27 mouse cellular contexts compared by ENCODE assay signal in the genomic region with DNA sequence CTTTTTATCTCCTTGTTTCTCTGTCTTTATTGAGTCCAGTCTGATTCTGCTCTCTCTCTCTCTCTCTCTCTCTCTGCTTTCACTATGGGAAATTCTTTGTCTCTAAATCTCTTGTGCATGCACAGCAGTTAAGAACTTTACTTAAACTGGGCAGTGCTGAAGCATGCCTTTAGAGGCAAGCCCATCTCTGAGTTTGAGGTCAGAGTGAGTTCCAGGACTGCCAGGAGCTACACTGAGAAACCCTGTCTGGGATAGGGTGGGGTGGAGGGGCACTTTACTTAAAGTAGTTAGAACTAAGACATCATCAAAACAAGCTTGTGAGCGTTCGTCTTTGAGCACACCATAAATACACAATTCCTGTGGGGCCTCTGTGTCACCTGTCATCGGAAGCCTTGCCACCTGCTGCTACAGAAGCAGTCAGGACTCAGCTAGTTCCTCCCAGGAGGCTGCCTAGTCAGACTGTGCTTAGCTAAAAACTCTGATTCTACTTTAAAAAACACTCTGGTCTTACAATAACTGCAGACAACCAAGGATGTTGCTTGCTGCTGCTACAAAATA. TPM values are rescaled to one million over a fixed set of nuclear protein-coding genes. Genes with fewer than 3 reads are reported as not detected.
DNase-seq lines count a peak whose midpoint lies in the region; ATAC-seq and TF ChIP-seq lines count a peak whose summit lies in the region.
"Had no signal": no experiment of that assay in that cellular context is flagged by ENCODE, and none has a peak within 500 bp of the region (broad histone marks: within the 10 kb centered on the region; RNA-seq: fewer than 3 reads in every experiment).

No protein-coding gene starts in this region.

- 11% methylated on average over 3 of the region's 3 CpGs for WGBS in heart, embryonic 16.5 days
- 25% methylated on average over 3 of the region's 3 CpGs for WGBS in heart, adult 2 months
- 11% methylated on average over 3 of the region's 3 CpGs for WGBS in forebrain, embryonic 10.5 days

- peak overlapping the region; percentile 30; the same call in 1 of the 2 replicates for H3K27ac ChIP-seq in heart, embryonic 16.5 days (ENCODE audit: low read length)
- no peak overlapping the region for H3K27ac ChIP-seq in heart, adult 2 months
- no peak overlapping the region for H3K27ac ChIP-seq in forebrain, embryonic 10.5 days
- H3K27ac ChIP-seq: embryonic facial prominence, embryonic 15.5 days; forebrain, embryonic 13.5 days; gastrocnemius, adult 2 months; heart, embryonic 13.5 days; layer of hippocampus, adult 2 months; liver, embryonic 12.5 days; midbrain, embryonic 12.5 days; neural tube, embryonic 13.5 days had no signal

- no peaks in the 10 kb centered on the region for H3K27me3 ChIP-seq in heart, embryonic 16.5 days (ENCODE audit: control insufficient read depth, insufficient read depth, low read length)
- H3K27me3 ChIP-seq in heart, adult 2 months (ENCODE audit: control insufficient read depth, insufficient read depth, low read length): no peaks in the 10 kb centered on the region
- H3K27me3 ChIP-seq in splenic B cell, adult 2 months (ENCODE audit: control insufficient read depth, insufficient read depth, low read length, poor library complexity, severe bottlenecking): no peaks in the 10 kb centered on the region
- peaks cover 34% of the 10 kb centered on the region for H3K27me3 ChIP-seq in forebrain, embryonic 10.5 days (ENCODE audit: poor library complexity, severe bottlenecking)
- H3K27me3 ChIP-seq: embryonic facial prominence, embryonic 15.5 days; forebrain, embryonic 13.5 days; heart, embryonic 13.5 days; liver, embryonic 12.5 days; midbrain, embryonic 12.5 days; neural tube, embryonic 13.5 days had no signal

- peak; percentile 41 for ATAC-seq in heart, embryonic 16.5 days (replicated peaks; ENCODE audit: extremely low read depth, insufficient read depth, low FRiP score)
- ATAC-seq: forebrain, embryonic 13.5 days; hindbrain, embryonic 16.5 days; liver, embryonic 12.5 days; liver, postnatal 0 days had no signal

- no peak for DNase-seq in heart, adult 2 months
- DNase-seq in splenic B cell, adult 2 months (ENCODE audit: low read depth, low spot score): peak; percentile 11
- peak; percentile 68 for DNase-seq in thymus, postnatal 14 days
- DNase-seq in left cerebral cortex, adult 11 months (ENCODE audit: low spot score): no peak
- DNase-seq in forebrain, embryonic 10.5 days (ENCODE audit: extremely low spot score, low spot score): no peak
- no peak for DNase-seq in spleen, postnatal 14 days (ENCODE audit: low spot score in 2 of 2)
- DNase-seq: adrenal gland, postnatal 10 days; cerebellum, adult 11-12 months; cerebellum, adult 9-11 months; gastrocnemius, adult 2 months; gastrocnemius, postnatal 36 days; heart, adult 18-20 months; kidney, adult 2 months; kidney, postnatal 36 days; left cerebral cortex, postnatal 4 days; liver, postnatal 0 days; lung, postnatal 36 days; right cerebral cortex, postnatal 4 days had no signal

- TF ChIP-seq CTCF in heart, adult 2 months (IDR thresholded peaks at IDR 0.05): no peak

- no peaks in the 10 kb centered on the region for H3K9me3 ChIP-seq in heart, embryonic 16.5 days (replicated peaks; ENCODE audit: control insufficient read depth, low read length)
- no peaks in the 10 kb centered on the region for H3K9me3 ChIP-seq in forebrain, embryonic 10.5 days
- H3K9me3 ChIP-seq: embryonic facial prominence, embryonic 15.5 days; forebrain, embryonic 13.5 days; heart, embryonic 13.5 days; liver, embryonic 12.5 days; midbrain, embryonic 12.5 days; neural tube, embryonic 13.5 days had no signal

- H3K36me3 ChIP-seq in heart, embryonic 16.5 days (ENCODE audit: control insufficient read depth, insufficient read depth): no peaks in the 10 kb centered on the region
- no peaks in the 10 kb centered on the region for H3K36me3 ChIP-seq in heart, adult 2 months (ENCODE audit: control insufficient read depth, insufficient read depth, low read length)
- H3K36me3 ChIP-seq in splenic B cell, adult 2 months (ENCODE audit: control insufficient read depth, insufficient read depth, low read length, poor library complexity, severe bottlenecking): no peaks in the 10 kb centered on the region
- no peaks in the 10 kb centered on the region for H3K36me3 ChIP-seq in forebrain, embryonic 10.5 days (replicated peaks)
- H3K36me3 ChIP-seq: embryonic facial prominence, embryonic 15.5 days; heart, embryonic 13.5 days; liver, embryonic 12.5 days; midbrain, embryonic 12.5 days; neural tube, embryonic 13.5 days had no signal

- H3K79me2 ChIP-seq in heart, adult 2 months (replicated peaks; ENCODE audit: control insufficient read depth, insufficient read depth, low read length): no peaks in the 10 kb centered on the region

- H3K4me3 ChIP-seq in heart, embryonic 16.5 days (ENCODE audit: low read length): no peak overlapping the region
- no peak overlapping the region for H3K4me3 ChIP-seq in heart, adult 2 months
- no peak overlapping the region for H3K4me3 ChIP-seq in forebrain, embryonic 10.5 days
- H3K4me3 ChIP-seq: embryonic facial prominence, embryonic 15.5 days; forebrain, embryonic 13.5 days; gastrocnemius, adult 2 months; heart, embryonic 13.5 days; layer of hippocampus, adult 2 months; liver, embryonic 12.5 days; midbrain, embryonic 12.5 days; neural tube, embryonic 13.5 days had no signal

- H3K9ac ChIP-seq in heart, embryonic 16.5 days (ENCODE audit: low read length): no peak overlapping the region
- no peak overlapping the region for H3K9ac ChIP-seq in heart, adult 2 months (ENCODE audit: low read depth, low read length)
- H3K9ac ChIP-seq: embryonic facial prominence, embryonic 15.5 days; forebrain, embryonic 13.5 days; heart, embryonic 13.5 days; liver, embryonic 12.5 days; liver, postnatal 0 days; midbrain, embryonic 12.5 days; neural tube, embryonic 13.5 days had no signal

- intact Hi-C loops in heart, adult 2 months (cut with DNase I): no loop called here

- TF ChIP-seq POLR2A in heart, adult 2 months (IDR thresholded peaks at IDR 0.05; ENCODE audit: insufficient read depth, low read depth, low read length): no peak

- no peak overlapping the region for H3K4me2 ChIP-seq in heart, embryonic 16.5 days (ENCODE audit: low read depth, low read length)
- H3K4me2 ChIP-seq: embryonic facial prominence, embryonic 15.5 days; forebrain, embryonic 13.5 days; heart, embryonic 13.5 days; liver, embryonic 12.5 days; midbrain, embryonic 12.5 days; neural tube, embryonic 13.5 days had no signal

- H3K4me1 ChIP-seq in heart, embryonic 16.5 days (ENCODE audit: control insufficient read depth, insufficient read depth, low read length): no peaks in the 10 kb centered on the region
- H3K4me1 ChIP-seq in heart, adult 2 months (ENCODE audit: control insufficient read depth, insufficient read depth, low read length): no peaks in the 10 kb centered on the region
- peaks cover 9% of the 10 kb centered on the region; the same call in 1 of the 2 replicates for H3K4me1 ChIP-seq in forebrain, embryonic 10.5 days
- H3K4me1 ChIP-seq: embryonic facial prominence, embryonic 15.5 days; forebrain, embryonic 13.5 days; heart, embryonic 13.5 days; liver, embryonic 12.5 days; neural tube, embryonic 13.5 days had no signal

- no peak for TF ChIP-seq EP300 in heart, adult 2 months (IDR thresholded peaks at IDR 0.05; ENCODE audit: insufficient read depth, low read depth, low read length)

RNA-seq across cellular contexts. Expression of gene Mtf2, which starts 15.7 kb away (rescaled TPM):
- 75.0 and 99.1 TPM in 2 replicates for polyA plus RNA-seq in heart, embryonic 16.5 days (2015; fragmentation: Nextera tagmentation; extraction: Ambion mirVana)
- total RNA-seq in heart, adult 2 months (2021): 10 to 100 TPM; 10.7 to 12.2 TPM
- polyA plus RNA-seq in heart, adult 2 months (2012; rRNA removed): 5.8 and 11.9 TPM in 2 replicates
- polyA plus RNA-seq in forebrain, embryonic 10.5 days (2016; fragmentation: Nextera tagmentation; extraction: Ambion mirVana): 133 and 152 TPM in 2 replicates

Comparison
In these comparisons a context has a peak if more than half of its experiments do, and no peak if none do; other contexts are left out.
1. DNase-seq: peak in splenic B cell, adult 2 months (single experiment) and thymus, postnatal 14 days (single experiment); none in heart, adult 2 months (0 of 2), left cerebral cortex, adult 11 months (single experiment), forebrain, embryonic 10.5 days (single experiment) and spleen, postnatal 14 days (0 of 2).